Mouse (Mus musculus) ovary, adult 18-20 months (tissue): ENCODE results near the gene Fes.

ENCODE experiments used
- DNase-seq: peaks from one replicate; pipeline ENCODE4 v3.0.0; 2022; ENCODE audit warnings: low spot score, mixed read lengths

Gene Fes

GRCm38 (mm10) chr7:80374733-80375132 lies 13.0 kb downstream of the Fes start:
- no peak for DNase-seq

GRCm38 (mm10) chr7:80374280-80374679 lies 13.5 kb downstream of the Fes start:
- DNase-seq: no peak

GRCm38 (mm10) chr7:80373850-80374249 lies 13.9 kb downstream of the Fes start:
- no peak for DNase-seq

GRCm38 (mm10) chr7:80373352-80373751 lies 14.4 kb downstream of the Fes start:
- DNase-seq: no peak

GRCm38 (mm10) chr7:80372667-80373066 lies 15.1 kb downstream of the Fes start:
- DNase-seq: no peak

- no peak for DNase-seq
Measured at GRCm38 (mm10) chr7:80372166-80372565, 15.6 kb downstream of the Fes start.

- peak; percentile 61 for DNase-seq
Measured at GRCm38 (mm10) chr7:80371041-80371751, 16.6 kb downstream of the Fes start, which contains the start of gene Man2a2. Gene Man2a2 (minus strand): TSS chr7:80371375.

GRCm38 (mm10) chr7:80370649-80371040 lies 17.1 kb downstream of the Fes start:
- peak; percentile 66 for DNase-seq

GRCm38 (mm10) chr7:80369967-80370431 lies 17.7 kb downstream of the Fes start:
- no peak for DNase-seq

GRCm38 (mm10) chr7:80369461-80369860 lies 18.3 kb downstream of the Fes start:
- no peak for DNase-seq

GRCm38 (mm10) chr7:80368635-80369421 lies 18.9 kb downstream of the Fes start:
- no peak for DNase-seq

- DNase-seq: no peak
Measured at GRCm38 (mm10) chr7:80368009-80368408, 19.7 kb downstream of the Fes start.

- DNase-seq: no peak
Measured at GRCm38 (mm10) chr7:80367232-80367631, 20.5 kb downstream of the Fes start.

- peak; percentile 45 for DNase-seq
Measured at GRCm38 (mm10) chr7:80365759-80366158, 22.0 kb downstream of the Fes start.

- DNase-seq: no peak
Measured at GRCm38 (mm10) chr7:80360435-80360834, 27.3 kb downstream of the Fes start.

GRCm38 (mm10) chr7:80358039-80358438 lies 29.7 kb downstream of the Fes start:
- no peak for DNase-seq

- peak; percentile 32 for DNase-seq
Measured at GRCm38 (mm10) chr7:80357156-80357555, 30.6 kb downstream of the Fes start.

GRCm38 (mm10) chr7:80356351-80356750 lies 31.4 kb downstream of the Fes start:
- DNase-seq: no peak

GRCm38 (mm10) chr7:80352920-80353319 lies 34.8 kb downstream of the Fes start:
- DNase-seq: no peak

- DNase-seq: no peak
Measured at GRCm38 (mm10) chr7:80350808-80351207, 36.9 kb downstream of the Fes start.

GRCm38 (mm10) chr7:80347670-80348586 lies 39.8 kb downstream of the Fes start:
- no peak for DNase-seq

- DNase-seq: no peak
Measured at GRCm38 (mm10) chr7:80346830-80347229, 40.9 kb downstream of the Fes start.
